Mouse (Mus musculus) E14TG2a.4 (cell line): Measurements from ENCODE around the gene Taar7f.

Source experiments
- CTCF ChIP-seq: conservative IDR thresholded peaks from 2 replicates; pipeline ENCODE4 v1.5.1; 2014; ENCODE audit warnings: low read length
- NANOG ChIP-seq: IDR thresholded peaks from 2 replicates; pipeline ENCODE4 v1.6.1; 2014; ENCODE audit warnings: borderline replicate concordance, low read length, mixed read lengths
- POU5F1 ChIP-seq: IDR thresholded peaks from 2 replicates; pipeline ENCODE4 v1.6.1; 2014; ENCODE audit warnings: low read length, borderline replicate concordance

DNA sequence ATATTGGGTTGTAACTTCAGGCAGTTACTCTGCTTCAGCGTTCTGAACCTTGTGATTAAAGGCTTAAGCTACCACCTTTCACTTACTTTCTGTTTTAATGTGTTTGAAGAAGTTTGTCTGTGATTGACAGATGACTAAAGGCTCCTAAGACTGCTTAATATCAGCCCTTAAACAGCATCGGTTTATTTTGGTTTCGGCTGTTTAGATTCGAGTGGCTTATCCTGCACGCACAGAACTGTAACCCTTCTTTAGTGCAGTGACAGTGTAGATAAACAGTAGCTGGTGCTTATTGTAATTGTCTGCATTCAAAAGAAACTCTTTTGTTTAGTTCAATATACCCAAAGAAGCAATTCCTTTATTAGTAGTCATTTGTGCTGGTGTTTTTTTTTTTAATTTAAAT is 2.7 kb downstream of the Taar7f start:
- TF ChIP-seq CTCF (no peak), POU5F1 (no peak), NANOG (no peak)
